Mouse (Mus musculus): ENCODE data around the gene Ubn1.

The Ubn1 gene

DNA sequence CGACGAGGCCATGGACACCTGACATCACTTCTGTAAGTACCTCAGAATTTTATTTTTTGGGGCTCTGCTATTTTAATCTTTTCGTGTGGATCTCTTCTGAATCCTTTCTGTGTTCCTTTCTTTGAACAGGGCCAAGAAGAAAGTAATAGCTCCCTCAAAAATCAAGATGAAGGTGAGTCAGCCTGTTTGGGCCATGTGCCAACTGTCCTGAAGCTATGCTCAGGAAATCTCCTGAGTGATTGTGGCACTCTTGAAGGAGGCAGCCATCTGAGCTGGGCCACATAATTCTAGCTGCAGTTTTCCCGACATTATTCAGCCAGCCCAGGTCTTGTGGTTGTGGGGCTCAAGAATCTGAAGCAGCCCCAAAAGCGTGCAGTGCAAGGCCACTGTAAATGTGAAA, 24.5 kb downstream of the Ubn1 start:
- DNase-seq: peak; percentile 41

DNA sequence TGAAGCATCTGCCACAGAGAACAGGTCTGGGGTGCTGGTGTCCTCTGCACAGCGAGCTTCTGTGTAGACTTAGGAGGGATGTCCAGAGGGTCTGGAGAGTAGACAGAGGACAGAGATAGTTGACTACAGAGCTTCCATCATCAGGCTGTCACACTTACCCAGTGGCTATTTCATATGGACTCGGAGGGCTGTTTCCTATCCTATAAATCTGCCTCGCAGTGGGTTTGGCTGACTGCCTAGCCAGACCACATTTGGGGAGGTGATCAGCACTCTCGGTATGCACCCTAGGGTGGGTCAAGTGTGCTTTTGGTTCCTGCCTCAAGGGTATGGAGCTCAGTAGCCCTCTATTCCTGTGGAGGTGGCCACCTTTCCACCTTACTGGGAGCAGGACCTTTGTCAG, 35.3 kb downstream of the Ubn1 start:
- no peak for DNase-seq

DNA sequence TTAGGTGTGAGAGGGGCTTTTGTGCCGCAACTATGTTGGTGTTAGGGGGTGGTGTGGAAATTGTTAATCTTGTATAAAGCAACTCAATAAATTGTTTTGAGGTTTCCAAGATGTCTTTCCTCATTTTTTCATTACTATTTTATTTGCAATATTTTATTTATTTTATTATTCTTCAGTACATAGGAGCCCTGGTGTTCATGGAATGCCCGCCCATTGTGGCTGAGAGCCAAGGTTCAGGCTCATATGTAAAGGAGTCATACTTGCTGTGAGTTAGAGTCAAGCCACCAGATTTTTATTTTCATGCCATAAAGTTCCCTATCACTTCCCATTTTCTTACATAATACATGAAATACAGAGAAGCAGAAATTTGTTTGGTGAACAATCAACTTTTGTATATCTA, 36.3 kb downstream of the Ubn1 start:
- no peak for DNase-seq

DNA sequence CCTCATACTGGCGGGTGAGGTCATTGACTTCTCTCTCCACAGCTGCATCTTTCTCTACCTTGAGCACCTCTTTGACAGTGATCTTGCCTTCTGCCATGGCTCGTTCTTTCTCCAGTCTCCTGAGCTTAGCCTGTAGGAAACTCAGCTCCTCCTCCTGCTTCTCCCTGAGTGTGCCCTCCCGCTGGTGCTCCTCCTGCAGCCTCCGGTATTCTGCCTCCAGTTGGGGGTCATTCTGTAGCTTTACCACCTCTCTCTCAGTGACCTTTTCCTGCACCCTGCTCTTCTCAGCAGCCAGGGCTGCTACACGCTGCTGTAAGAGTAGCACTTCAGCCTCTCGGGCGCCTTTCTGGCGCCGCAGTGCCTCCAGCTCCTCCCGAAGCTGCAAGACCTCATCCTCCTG, 39.2 kb downstream of the Ubn1 start:
- DNase-seq: no peak

GRCm38 (mm10) chr16:5093285-5093684, 43.4 kb downstream of the Ubn1 start:
- no peak for DNase-seq

GRCm38 (mm10) chr16:5096504-5096903, 46.6 kb downstream of the Ubn1 start:
- no peak for DNase-seq

DNA sequence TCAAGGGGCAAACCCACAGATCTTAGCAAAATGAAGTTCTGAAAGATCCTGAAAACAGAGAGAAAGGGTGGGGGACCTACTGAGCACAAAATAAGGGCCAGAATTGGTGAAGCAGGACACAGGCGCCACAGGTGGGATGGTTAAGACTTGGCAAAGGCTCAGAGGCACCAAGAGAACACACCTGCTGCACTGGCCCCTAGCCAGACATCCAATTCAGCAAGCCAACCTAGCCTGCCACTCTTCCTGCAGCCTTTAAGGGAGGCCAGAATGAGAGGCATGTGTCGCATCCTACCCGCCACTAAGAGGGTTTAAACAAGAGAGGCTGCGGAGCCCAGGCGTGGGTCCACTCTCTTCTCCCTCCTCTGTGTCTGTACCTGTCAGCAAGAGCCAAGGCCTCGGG, 51.1 kb downstream of the Ubn1 start:
- DNase-seq: no peak

DNA sequence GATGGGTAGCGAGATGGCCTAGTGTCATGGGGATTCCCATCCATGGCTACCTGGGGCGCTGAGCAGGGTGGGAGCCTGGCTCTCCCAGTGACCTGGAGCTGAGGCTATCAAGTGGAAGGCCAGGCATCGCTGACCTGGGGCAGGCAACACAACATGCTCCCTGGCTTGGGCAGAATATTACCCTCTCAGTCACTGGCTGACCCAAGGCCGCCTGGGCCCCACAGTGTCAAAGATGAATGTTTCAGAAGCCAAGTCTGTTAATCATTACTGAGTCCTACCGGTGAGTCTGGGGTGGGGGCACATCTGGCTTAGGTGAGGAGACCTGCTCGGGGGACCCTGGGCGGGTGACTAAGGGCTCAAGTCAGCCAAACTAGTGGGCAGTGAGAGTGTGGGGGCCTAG, 60.0 kb downstream of the Ubn1 start:
- no peak for DNase-seq

- DNase-seq: no peak
Measured at GRCm38 (mm10) chr16:5111021-5111420, 61.2 kb downstream of the Ubn1 start.

DNA sequence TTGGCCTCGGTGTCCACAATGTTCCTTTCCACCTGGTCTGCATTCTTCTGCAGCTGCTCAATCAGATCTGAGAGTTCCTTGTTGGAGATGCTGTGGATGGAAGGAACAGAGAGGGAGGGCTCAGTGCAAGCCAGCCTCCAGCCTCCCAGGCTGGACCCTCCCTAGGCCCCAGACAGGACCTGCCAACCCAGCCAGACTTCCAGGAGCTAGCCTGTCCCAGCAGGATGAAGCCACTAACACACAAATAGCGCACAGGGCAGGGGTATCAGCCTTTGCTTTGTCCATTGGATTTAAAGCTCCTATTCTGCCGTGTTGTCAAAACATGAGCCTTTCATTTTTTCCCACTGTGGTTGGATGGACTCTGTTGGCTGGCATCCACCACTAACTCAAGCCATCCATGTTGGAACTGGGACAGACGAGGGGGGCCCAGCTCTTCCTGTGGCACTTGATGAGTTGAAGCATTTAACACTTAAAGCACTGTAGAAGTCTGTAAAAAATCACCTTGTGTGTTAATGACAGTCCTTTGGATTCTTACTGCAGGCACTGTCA, 63.2 kb downstream of the Ubn1 start:
- DNase-seq: no peak

GRCm38 (mm10) chr16:5113582-5113981, 63.7 kb downstream of the Ubn1 start:
- DNase-seq: no peak

DNA sequence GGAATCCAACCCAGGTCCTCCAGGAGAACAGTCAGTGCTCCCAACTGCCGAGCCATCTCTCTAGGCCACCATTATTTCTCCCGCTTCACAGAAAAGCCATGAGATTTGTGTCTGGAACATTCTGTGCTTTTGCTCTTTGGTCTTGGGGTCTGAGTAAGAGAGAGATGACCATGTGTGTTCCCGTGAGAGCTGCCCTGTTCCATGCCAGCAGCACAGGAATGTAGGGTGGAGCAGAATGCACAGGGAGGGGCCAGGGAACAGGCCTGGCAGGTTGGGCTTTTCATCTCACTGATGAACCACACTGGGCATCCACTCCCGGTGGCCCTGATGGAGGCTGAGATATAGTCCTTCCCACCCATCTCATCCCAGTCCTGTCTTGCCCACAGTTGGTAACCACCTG, 69.5 kb downstream of the Ubn1 start:
- no peak for DNase-seq

DNA sequence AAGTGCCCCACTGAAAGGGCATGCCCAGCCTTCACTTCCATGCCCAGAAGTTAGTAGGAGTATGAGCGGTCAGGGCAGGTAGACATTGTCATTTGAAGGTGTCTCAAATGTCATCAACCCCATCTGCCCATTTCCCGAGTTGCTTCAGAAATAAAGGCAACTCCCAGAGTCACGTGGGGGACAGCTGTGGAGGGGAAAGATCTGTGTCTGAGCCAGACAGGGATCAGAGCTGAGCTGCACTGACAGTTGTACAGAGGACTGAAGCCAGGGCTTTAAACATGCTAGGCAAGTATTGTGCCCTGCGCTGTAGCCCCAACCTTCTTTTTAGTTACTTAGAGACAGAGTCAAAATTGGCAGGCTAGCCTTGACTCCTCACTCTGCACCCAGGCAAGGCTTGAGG, 70.0 kb downstream of the Ubn1 start:
- DNase-seq: no peak

- DNase-seq: no peak
Measured at GRCm38 (mm10) chr16:5123476-5123875, 73.6 kb downstream of the Ubn1 start.

DNA sequence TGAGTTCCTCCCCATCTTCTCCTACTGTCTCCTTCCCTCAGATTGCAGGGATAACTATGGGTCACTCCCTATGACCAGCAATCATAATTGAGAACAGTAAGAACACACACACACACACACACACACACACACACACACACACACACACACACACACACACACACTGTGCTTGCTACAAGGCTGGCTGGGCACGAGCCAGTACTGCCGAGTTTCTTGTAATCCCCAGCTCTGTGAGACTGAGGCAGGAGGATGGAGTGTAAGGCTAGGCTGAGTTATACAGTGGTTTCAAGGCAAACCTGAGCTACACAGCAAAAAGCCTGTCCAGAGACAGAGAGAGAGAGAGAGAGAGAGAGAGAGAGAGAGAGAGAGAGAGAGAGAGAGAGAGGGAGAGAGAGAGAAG, 80.3 kb downstream of the Ubn1 start:
- no peak for DNase-seq

GRCm38 (mm10) chr16:5130766-5131165, 80.9 kb downstream of the Ubn1 start:
- no peak for DNase-seq

DNA sequence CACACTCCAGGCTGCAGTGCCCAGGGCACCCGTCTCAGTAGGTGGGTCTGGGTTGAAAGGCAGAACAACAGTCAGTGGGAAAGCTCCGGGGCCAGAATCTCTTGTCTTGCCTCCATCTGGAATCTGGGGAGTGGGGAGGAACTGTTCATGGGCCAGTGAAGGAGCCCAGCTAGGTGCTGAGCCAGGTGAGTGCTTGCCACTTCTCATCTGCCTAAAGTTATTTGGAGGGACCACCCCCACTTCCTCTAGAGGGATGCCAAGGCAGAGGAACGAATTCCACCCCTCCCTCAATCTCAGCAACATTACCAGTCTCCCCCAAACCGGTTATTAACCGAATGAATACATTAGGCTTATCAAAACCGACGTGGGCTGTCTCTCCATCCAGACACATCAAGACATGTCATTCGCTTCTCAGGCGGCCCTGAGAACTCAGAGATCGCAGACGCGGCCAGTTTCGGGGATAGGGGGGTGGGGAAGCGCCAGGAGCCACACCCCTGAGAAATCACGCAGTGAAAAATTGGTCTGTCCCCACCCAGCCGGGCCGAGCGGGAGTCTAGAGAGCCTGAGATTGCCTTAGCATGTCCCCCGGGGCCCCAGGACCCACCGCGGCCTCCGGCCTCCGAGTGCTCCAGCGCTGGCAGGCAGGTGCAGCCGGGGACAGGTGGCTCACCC, 81.5 kb downstream of the Ubn1 start:
- no peak for DNase-seq

GRCm38 (mm10) chr16:5132401-5132801, 82.5 kb downstream of the Ubn1 start, which contains the start of gene Ppl:
Ppl (minus strand) TSS chr16:5132421.
- no peak for DNase-seq

GRCm38 (mm10) chr16:5134623-5135330, 84.9 kb downstream of the Ubn1 start:
- DNase-seq: peak; percentile 70

DNA sequence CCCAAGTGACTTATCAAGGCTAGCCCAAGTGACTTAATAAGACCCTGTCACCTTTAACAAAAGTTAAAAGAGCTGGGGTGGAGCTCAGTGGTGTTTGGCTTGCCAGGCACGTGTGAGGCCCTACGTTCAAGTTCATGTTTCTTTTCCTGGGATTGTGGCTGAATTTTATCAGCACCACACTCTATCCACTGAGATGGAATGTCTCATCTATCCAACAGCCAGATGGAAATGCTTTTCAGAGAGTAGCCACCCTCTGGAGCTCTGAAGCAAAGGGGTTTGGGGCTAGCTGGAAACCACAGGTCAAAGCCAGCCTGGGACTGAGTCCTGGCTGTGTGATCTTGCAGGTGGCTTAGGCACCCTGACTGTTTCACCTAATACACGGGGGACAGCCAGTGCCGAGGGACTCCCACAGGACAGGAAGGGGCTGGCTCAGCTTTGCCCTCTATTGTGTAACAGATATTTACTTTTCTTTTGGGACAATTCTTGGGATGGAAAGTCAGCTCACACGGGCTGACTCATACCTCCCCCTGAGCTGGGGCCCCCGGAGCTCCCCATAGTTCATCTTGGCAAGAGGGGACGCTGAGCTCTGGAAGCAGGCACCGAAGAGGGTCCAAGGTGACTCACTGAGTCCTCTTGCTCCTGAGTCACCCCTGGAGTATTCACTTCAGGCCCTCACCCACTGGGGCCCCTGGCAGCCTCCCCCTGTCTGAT, 85.8 kb downstream of the Ubn1 start:
- no peak for DNase-seq
